Mouse (Mus musculus) embryonic fibroblast, embryonic 13.5 days (primary cell): ENCODE measurements at regions not wholly inside any gene's neighbourhood (a gene's known extent, or its start where the extent isn't known, plus 50 kb on each side); places are given as distances from the start of the nearest gene placed in this dataset.

Source experiments
- H3K27ac ChIP-seq: 2 replicates; pipeline ENCODE4 v1.5.1; 2012; ENCODE audit warnings: low read length, control low read depth, inconsistent platforms; ENCODE audit not compliant: insufficient read depth
- H3K4me1 ChIP-seq: 2 replicates; pipeline ENCODE4 v1.6.1; 2011; ENCODE audit warnings: low read length; ENCODE audit not compliant: control insufficient read depth, insufficient read depth
- H3K4me3 ChIP-seq: 2 replicates; pipeline ENCODE4 v1.5.1; 2011; ENCODE audit warnings: mild to moderate bottlenecking, control low read depth, low read length; ENCODE audit not compliant: insufficient read depth
- CTCF ChIP-seq: IDR thresholded peaks from 2 replicates; pipeline ENCODE4 v1.5.1; 2011; ENCODE audit warnings: mild to moderate bottlenecking, control low read depth, low read length, moderate library complexity, borderline replicate concordance; ENCODE audit not compliant: insufficient read depth
- POLR2A ChIP-seq: IDR thresholded peaks from 2 replicates; pipeline ENCODE4 v1.6.1; 2011; ENCODE audit warnings: low read depth, mild to moderate bottlenecking, control low read depth, low read length, moderate library complexity

GRCm38 (mm10) chr11:71847684-71848367, 98.1 kb downstream of the Wscd1 start:
- Histone ChIP-seq H3K4me3 (no peak overlapping the region), H3K27ac (no peak overlapping the region)

GRCm38 (mm10) chr11:71846496-71846895, 96.8 kb downstream of the Wscd1 start:
- Histone ChIP-seq H3K4me3 (no peak overlapping the region), H3K4me1 (no peaks in the 10 kb centered on the region), H3K27ac (no peak overlapping the region)
- TF ChIP-seq POLR2A (no peak), CTCF (no peak)

More at GRCm38 (mm10) chr11:71847684-71848367, 98.1 kb downstream of the Wscd1 start:
- no peak for TF ChIP-seq POLR2A
- TF ChIP-seq CTCF: no peak
- no peaks in the 10 kb centered on the region for H3K4me1 ChIP-seq

GRCm38 (mm10) chr11:71840635-71841443, 91.1 kb downstream of the Wscd1 start:
- Histone ChIP-seq H3K4me1 (no peaks in the 10 kb centered on the region), H3K4me3 (no peak overlapping the region), H3K27ac (no peak overlapping the region)
- no peak for TF ChIP-seq POLR2A
- no peak for TF ChIP-seq CTCF
